Mouse (Mus musculus): ENCODE data around the gene Dtx3. TPM values are rescaled to one million over a fixed set of nuclear protein-coding genes. Genes with fewer than 3 reads are reported as not detected.

Dtx3 gene
- polyA plus RNA-seq, 1 experiment from 2014 or later: 79.4 TPM

GRCm38 (mm10) chr10:127210961-127211405 lies 15.5 kb upstream of the Dtx3 start:
- Histone ChIP-seq H3K4me1 (ENCODE audit: control insufficient read depth, insufficient read depth, low read length) (peaks cover 6% of the 10 kb centered on the region; the same call in 1 of the 2 replicates), H3K36me3 (ENCODE audit: control insufficient read depth, insufficient read depth, low read length) (no peaks in the 10 kb centered on the region), H3K4me2 (ENCODE audit: low read depth, low read length) (peak overlapping the region; percentile 89), H3K27me3 (ENCODE audit: control insufficient read depth, insufficient read depth, low read length) (no peaks in the 10 kb centered on the region), H3K27ac (ENCODE audit: low read length) (peak overlapping the region; percentile 62), H3K9ac (ENCODE audit: low read length) (peak overlapping the region; percentile 85), H3K4me3 (replicated peaks; ENCODE audit: low read length) (peak overlapping the region; percentile 84), H3K9me3 (replicated peaks; ENCODE audit: control insufficient read depth, low read length) (no peaks in the 10 kb centered on the region)
- peak; percentile 56 for ATAC-seq (ENCODE audit: insufficient read depth, low FRiP score)
- under 1% methylated on average over 25 of the region's 25 CpGs for WGBS

- H3K4me1 ChIP-seq (ENCODE audit: control insufficient read depth, insufficient read depth, low read length): peaks cover 6% of the 10 kb centered on the region; the same call in 1 of the 2 replicates
- H3K4me3 ChIP-seq (replicated peaks; ENCODE audit: low read length): peak overlapping the region; percentile 84
- no peaks in the 10 kb centered on the region for H3K27me3 ChIP-seq (ENCODE audit: control insufficient read depth, insufficient read depth, low read length)
- no peak overlapping the region for H3K27ac ChIP-seq (ENCODE audit: low read length)
- H3K36me3 ChIP-seq (ENCODE audit: control insufficient read depth, insufficient read depth, low read length): no peaks in the 10 kb centered on the region
- no peak for ATAC-seq (ENCODE audit: insufficient read depth, low FRiP score)
- WGBS: 82% methylated on average over 13 of the region's 13 CpGs
- H3K9me3 ChIP-seq (replicated peaks; ENCODE audit: control insufficient read depth, low read length): no peaks in the 10 kb centered on the region
- peak overlapping the region; percentile 89 for H3K4me2 ChIP-seq (ENCODE audit: low read depth, low read length)
- H3K9ac ChIP-seq (ENCODE audit: low read length): peak overlapping the region; percentile 85
Measured at GRCm38 (mm10) chr10:127209928-127210570, 14.5 kb upstream of the Dtx3 start.

GRCm38 (mm10) chr10:127208921-127209320 lies 13.4 kb upstream of the Dtx3 start:
- Histone ChIP-seq H3K36me3 (ENCODE audit: control insufficient read depth, insufficient read depth, low read length) (peaks cover 3% of the 10 kb centered on the region; the same call in 1 of the 2 replicates), H3K9me3 (replicated peaks; ENCODE audit: control insufficient read depth, low read length) (no peaks in the 10 kb centered on the region), H3K27me3 (ENCODE audit: control insufficient read depth, insufficient read depth, low read length) (no peaks in the 10 kb centered on the region), H3K4me1 (ENCODE audit: control insufficient read depth, insufficient read depth, low read length) (peaks cover 6% of the 10 kb centered on the region; the same call in 1 of the 2 replicates), H3K4me3 (replicated peaks; ENCODE audit: low read length) (no peak overlapping the region), H3K27ac (ENCODE audit: low read length) (no peak overlapping the region), H3K4me2 (ENCODE audit: low read depth, low read length) (no peak overlapping the region), H3K9ac (ENCODE audit: low read length) (no peak overlapping the region)
- no peak for ATAC-seq (ENCODE audit: insufficient read depth, low FRiP score)
- whole genome bisulfite sequencing: 77% methylated on average over 4 of the region's 4 CpGs

GRCm38 (mm10) chr10:127205373-127205772 lies 9.8 kb upstream of the Dtx3 start:
- no peaks in the 10 kb centered on the region for H3K9me3 ChIP-seq (replicated peaks; ENCODE audit: control insufficient read depth, low read length)
- no peaks in the 10 kb centered on the region for H3K27me3 ChIP-seq (ENCODE audit: control insufficient read depth, insufficient read depth, low read length)
- H3K27ac ChIP-seq (ENCODE audit: low read length): no peak overlapping the region
- H3K4me2 ChIP-seq (ENCODE audit: low read depth, low read length): no peak overlapping the region
- H3K4me3 ChIP-seq (replicated peaks; ENCODE audit: low read length): no peak overlapping the region
- 74% methylated on average over 10 of the region's 10 CpGs for WGBS
- H3K4me1 ChIP-seq (ENCODE audit: control insufficient read depth, insufficient read depth, low read length): peaks cover 3% of the 10 kb centered on the region; the same call in 1 of the 2 replicates
- H3K36me3 ChIP-seq (ENCODE audit: control insufficient read depth, insufficient read depth, low read length): peaks cover 10% of the 10 kb centered on the region; the same call in 1 of the 2 replicates
- no peak overlapping the region for H3K9ac ChIP-seq (ENCODE audit: low read length)
- ATAC-seq (ENCODE audit: insufficient read depth, low FRiP score): peak; percentile 80

GRCm38 (mm10) chr10:127204589-127204988 lies 9.1 kb upstream of the Dtx3 start:
- H3K9ac ChIP-seq (ENCODE audit: low read length): no peak overlapping the region
- no peak overlapping the region for H3K27ac ChIP-seq (ENCODE audit: low read length)
- ATAC-seq (ENCODE audit: insufficient read depth, low FRiP score): no peak
- no peaks in the 10 kb centered on the region for H3K9me3 ChIP-seq (replicated peaks; ENCODE audit: control insufficient read depth, low read length)
- H3K4me2 ChIP-seq (ENCODE audit: low read depth, low read length): no peak overlapping the region
- H3K4me1 ChIP-seq (ENCODE audit: control insufficient read depth, insufficient read depth, low read length): no peaks in the 10 kb centered on the region; the same call in 1 of the 2 replicates
- peaks cover 10% of the 10 kb centered on the region; the same call in 1 of the 2 replicates for H3K36me3 ChIP-seq (ENCODE audit: control insufficient read depth, insufficient read depth, low read length)
- H3K27me3 ChIP-seq (ENCODE audit: control insufficient read depth, insufficient read depth, low read length): no peaks in the 10 kb centered on the region
- H3K4me3 ChIP-seq (replicated peaks; ENCODE audit: low read length): no peak overlapping the region
- 85% methylated on average over 5 of the region's 5 CpGs for WGBS

GRCm38 (mm10) chr10:127203106-127203505 lies 7.6 kb upstream of the Dtx3 start:
- no peaks in the 10 kb centered on the region for H3K9me3 ChIP-seq (replicated peaks; ENCODE audit: control insufficient read depth, low read length)
- no peaks in the 10 kb centered on the region; the same call in 1 of the 2 replicates for H3K4me1 ChIP-seq (ENCODE audit: control insufficient read depth, insufficient read depth, low read length)
- no peak overlapping the region for H3K4me2 ChIP-seq (ENCODE audit: low read depth, low read length)
- H3K4me3 ChIP-seq (replicated peaks; ENCODE audit: low read length): no peak overlapping the region
- H3K27ac ChIP-seq (ENCODE audit: low read length): no peak overlapping the region
- ATAC-seq (ENCODE audit: insufficient read depth, low FRiP score): 0 out of 2 replicates have a peak, but pooled peaks have one; percentile 6
- no peaks in the 10 kb centered on the region for H3K27me3 ChIP-seq (ENCODE audit: control insufficient read depth, insufficient read depth, low read length)
- WGBS: 81% methylated on average over 3 of the region's 3 CpGs
- no peak overlapping the region for H3K9ac ChIP-seq (ENCODE audit: low read length)
- H3K36me3 ChIP-seq (ENCODE audit: control insufficient read depth, insufficient read depth, low read length): peaks cover 13% of the 10 kb centered on the region

- no peak overlapping the region for H3K4me3 ChIP-seq (replicated peaks; ENCODE audit: low read length)
Measured at GRCm38 (mm10) chr10:127200279-127200678, 4.8 kb upstream of the Dtx3 start.

GRCm38 (mm10) chr10:127199474-127199873 lies 3.9 kb upstream of the Dtx3 start:
- Histone ChIP-seq H3K4me3 (replicated peaks; ENCODE audit: low read length) (no peak overlapping the region), H3K4me2 (ENCODE audit: low read depth, low read length) (no peak overlapping the region), H3K27ac (ENCODE audit: low read length) (no peak overlapping the region), H3K9me3 (replicated peaks; ENCODE audit: control insufficient read depth, low read length) (no peaks in the 10 kb centered on the region), H3K4me1 (ENCODE audit: control insufficient read depth, insufficient read depth, low read length) (peaks cover 11% of the 10 kb centered on the region; the same call in 1 of the 2 replicates), H3K36me3 (ENCODE audit: control insufficient read depth, insufficient read depth, low read length) (peaks cover 11% of the 10 kb centered on the region), H3K9ac (ENCODE audit: low read length) (0 out of 2 replicates have a peak overlapping the region, but pooled peaks have one; percentile 5), H3K27me3 (ENCODE audit: control insufficient read depth, insufficient read depth, low read length) (no peaks in the 10 kb centered on the region)
- ATAC-seq (ENCODE audit: insufficient read depth, low FRiP score): no peak
- 83% methylated on average over 11 of the region's 11 CpGs for WGBS

More at GRCm38 (mm10) chr10:127200279-127200678, 4.8 kb upstream of the Dtx3 start:
- WGBS: 77% methylated on average over 8 of the region's 8 CpGs
- peaks cover 13% of the 10 kb centered on the region for H3K36me3 ChIP-seq (ENCODE audit: control insufficient read depth, insufficient read depth, low read length)
- H3K9ac ChIP-seq (ENCODE audit: low read length): 0 out of 2 replicates have a peak overlapping the region, but pooled peaks have one; percentile 10
- H3K27me3 ChIP-seq (ENCODE audit: control insufficient read depth, insufficient read depth, low read length): no peaks in the 10 kb centered on the region
- peaks cover 4% of the 10 kb centered on the region; the same call in 1 of the 2 replicates for H3K4me1 ChIP-seq (ENCODE audit: control insufficient read depth, insufficient read depth, low read length)
- H3K4me2 ChIP-seq (ENCODE audit: low read depth, low read length): no peak overlapping the region
- H3K9me3 ChIP-seq (replicated peaks; ENCODE audit: control insufficient read depth, low read length): no peaks in the 10 kb centered on the region
- H3K27ac ChIP-seq (ENCODE audit: low read length): no peak overlapping the region
- no peak for ATAC-seq (ENCODE audit: insufficient read depth, low FRiP score)

GRCm38 (mm10) chr10:127199068-127199467 lies 3.5 kb upstream of the Dtx3 start:
- no peaks in the 10 kb centered on the region for H3K27me3 ChIP-seq (ENCODE audit: control insufficient read depth, insufficient read depth, low read length)
- peaks cover 10% of the 10 kb centered on the region for H3K36me3 ChIP-seq (ENCODE audit: control insufficient read depth, insufficient read depth, low read length)
- no peaks in the 10 kb centered on the region for H3K9me3 ChIP-seq (replicated peaks; ENCODE audit: control insufficient read depth, low read length)
- no peak overlapping the region for H3K4me3 ChIP-seq (replicated peaks; ENCODE audit: low read length)
- 70% methylated on average over 5 of the region's 5 CpGs for WGBS
- H3K27ac ChIP-seq (ENCODE audit: low read length): no peak overlapping the region
- ATAC-seq (ENCODE audit: insufficient read depth, low FRiP score): no peak
- peaks cover 15% of the 10 kb centered on the region; the same call in 1 of the 2 replicates for H3K4me1 ChIP-seq (ENCODE audit: control insufficient read depth, insufficient read depth, low read length)
- H3K4me2 ChIP-seq (ENCODE audit: low read depth, low read length): no peak overlapping the region
- 0 out of 2 replicates have a peak overlapping the region, but pooled peaks have one; percentile 5 for H3K9ac ChIP-seq (ENCODE audit: low read length)

All from stomach, embryonic 16.5 days (tissue).